Mouse (Mus musculus): Measurements from ENCODE around the gene Ptgs2. TPM values are rescaled to one million over a fixed set of nuclear protein-coding genes. Genes with fewer than 3 reads are reported as not detected.

Gene Ptgs2
- polyA plus RNA-seq, 1 experiment from 2014 or later, result not detected

DNA sequence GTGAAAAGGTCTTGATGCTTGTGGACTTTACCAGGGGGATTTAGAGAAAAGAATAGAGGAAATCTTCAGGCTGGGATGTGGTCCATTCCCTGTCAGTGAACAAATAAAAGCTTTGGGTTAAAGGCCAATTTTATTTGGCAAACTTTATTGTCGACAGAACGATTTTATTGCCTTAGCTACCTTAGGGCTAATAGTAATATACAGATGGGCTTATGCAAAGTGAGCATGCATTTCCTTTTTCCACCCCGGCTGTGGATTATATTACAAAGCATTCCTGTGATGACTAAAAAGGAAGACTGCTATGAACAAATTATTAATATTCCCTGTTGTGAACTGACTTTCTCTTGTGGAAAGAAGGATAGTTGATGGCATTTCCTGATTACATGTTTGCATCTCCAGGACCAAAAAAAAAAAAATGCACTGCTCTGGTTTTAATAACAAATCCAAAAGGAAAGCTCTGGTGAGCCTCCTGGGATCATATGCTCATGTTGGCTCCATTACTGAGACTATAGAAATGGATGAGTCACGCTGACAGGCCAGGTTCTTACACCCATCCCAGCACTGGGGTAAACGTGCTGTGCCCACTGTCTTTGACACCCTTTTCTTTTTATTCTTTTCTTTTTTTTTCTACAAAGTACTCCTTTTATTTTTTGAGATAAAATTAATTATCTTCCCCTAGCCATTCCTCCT lies 30.9 kb downstream of the Ptgs2 start:
- WGBS, result 58% methylated on average over 5 of the region's 5 CpGs

DNA sequence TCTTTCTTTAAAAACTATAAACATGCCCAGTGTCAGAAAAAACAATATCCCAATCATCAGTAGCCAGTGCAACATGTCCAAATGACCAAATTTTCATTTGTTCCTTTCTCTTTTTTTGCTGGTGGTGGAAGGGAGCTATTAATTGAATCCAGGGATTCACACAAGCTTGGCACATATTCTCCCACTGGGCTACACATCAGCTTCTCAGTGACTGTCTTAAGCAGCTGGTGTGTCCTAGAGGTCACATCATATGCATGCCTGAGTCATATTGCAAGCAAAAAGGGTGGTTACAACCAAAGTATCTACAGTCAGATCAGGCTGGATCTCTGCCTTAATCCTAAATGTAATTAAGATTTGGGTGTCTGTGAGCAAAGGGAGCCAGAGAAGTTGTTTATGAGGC lies 35.5 kb downstream of the Ptgs2 start:
- H3K4me2 ChIP-seq (ENCODE audit: low read depth, severe bottlenecking), result no peak overlapping the region
- DNase-seq (ENCODE audit: low spot score) (no peak), ATAC-seq (ENCODE audit: insufficient number of reproducible peaks, low FRiP score, low TSS enrichment, low read depth) (no peak)
- no peaks in the 10 kb centered on the region for H3K27me3 ChIP-seq (ENCODE audit: control insufficient read depth, insufficient read depth, low read length)
- H3K9me3 ChIP-seq (ENCODE audit: control insufficient read depth, low read length), result no peaks in the 10 kb centered on the region
- no peak overlapping the region for H3K4me3 ChIP-seq (ENCODE audit: low read depth, low read length)
- H3K4me1 ChIP-seq (ENCODE audit: control insufficient read depth, insufficient read depth, low read length), result no peaks in the 10 kb centered on the region
- no peaks in the 10 kb centered on the region for H3K36me3 ChIP-seq (ENCODE audit: control insufficient read depth, insufficient read depth, low read length)
- no peak overlapping the region for H3K27ac ChIP-seq (replicated peaks; ENCODE audit: low read depth, low read length)
- no peak overlapping the region for H3K9ac ChIP-seq (ENCODE audit: low read length)

More for the DNA sequence above, 30.9 kb downstream of the Ptgs2 start:
- no peak for ATAC-seq (ENCODE audit: insufficient number of reproducible peaks, low FRiP score, low TSS enrichment, low read depth)
- Histone ChIP-seq H3K9me3 (ENCODE audit: control insufficient read depth, low read length) (no peaks in the 10 kb centered on the region), H3K36me3 (ENCODE audit: control insufficient read depth, insufficient read depth, low read length) (no peaks in the 10 kb centered on the region), H3K4me2 (ENCODE audit: low read depth, severe bottlenecking) (no peak overlapping the region), H3K4me1 (ENCODE audit: control insufficient read depth, insufficient read depth, low read length) (no peaks in the 10 kb centered on the region), H3K27me3 (ENCODE audit: control insufficient read depth, insufficient read depth, low read length) (no peaks in the 10 kb centered on the region), H3K9ac (ENCODE audit: low read length) (no peak overlapping the region), H3K4me3 (ENCODE audit: low read depth, low read length) (no peak overlapping the region), H3K27ac (replicated peaks; ENCODE audit: low read depth, low read length) (no peak overlapping the region)
- DNase-seq (ENCODE audit: low spot score), result no peak

DNA sequence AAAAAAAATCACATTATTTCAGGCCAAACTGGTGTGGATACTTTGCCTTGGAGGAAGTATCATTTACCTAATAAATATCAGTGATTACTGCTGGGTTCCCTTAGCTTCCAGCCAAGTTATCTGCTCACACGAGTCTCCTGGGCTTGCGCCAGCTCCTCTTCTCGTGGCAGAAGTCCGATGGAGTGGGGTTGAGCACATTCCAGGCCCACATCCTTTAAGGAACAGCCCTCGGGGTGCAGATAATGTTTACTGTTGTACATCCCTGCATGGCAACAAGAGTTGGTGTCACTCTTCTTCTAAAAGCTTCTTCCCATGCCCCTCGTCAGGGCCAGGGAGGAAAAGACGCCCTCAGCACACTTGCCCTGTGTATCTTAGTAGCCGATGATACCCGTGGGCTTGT lies 39.9 kb downstream of the Ptgs2 start:
- Histone ChIP-seq H3K36me3 (ENCODE audit: control insufficient read depth, insufficient read depth, low read length) (no peaks in the 10 kb centered on the region), H3K9me3 (ENCODE audit: control insufficient read depth, low read length) (no peaks in the 10 kb centered on the region), H3K4me1 (ENCODE audit: control insufficient read depth, insufficient read depth, low read length) (no peaks in the 10 kb centered on the region), H3K4me3 (ENCODE audit: low read depth, low read length) (no peak overlapping the region), H3K4me2 (ENCODE audit: low read depth, severe bottlenecking) (no peak overlapping the region), H3K27me3 (ENCODE audit: control insufficient read depth, insufficient read depth, low read length) (no peaks in the 10 kb centered on the region), H3K9ac (ENCODE audit: low read length) (no peak overlapping the region), H3K27ac (replicated peaks; ENCODE audit: low read depth, low read length) (no peak overlapping the region)
- no peak for ATAC-seq (ENCODE audit: insufficient number of reproducible peaks, low FRiP score, low TSS enrichment, low read depth)
- DNase-seq (ENCODE audit: low spot score), result no peak
- 87% methylated on average over 9 of the region's 9 CpGs for WGBS

DNA sequence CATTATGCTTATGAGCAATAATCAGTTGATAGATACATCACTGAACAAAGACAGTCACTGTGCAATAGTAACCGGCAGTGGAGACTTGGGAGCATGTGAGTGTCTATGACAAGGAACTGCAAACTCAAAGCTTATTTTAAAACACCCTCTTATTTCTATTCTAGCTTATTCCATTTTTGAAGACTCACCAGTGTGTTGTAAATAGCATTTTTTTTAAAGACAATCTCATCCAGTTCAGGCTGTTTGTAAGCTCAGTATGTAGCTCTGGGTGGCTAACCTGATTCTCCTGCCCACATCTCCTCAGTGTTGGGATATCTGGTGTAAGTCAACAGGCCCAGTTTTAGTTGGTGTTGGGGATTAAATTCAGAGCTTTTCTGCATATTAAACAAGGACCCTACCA lies 42.1 kb downstream of the Ptgs2 start:
- Histone ChIP-seq H3K27me3 (ENCODE audit: control insufficient read depth, insufficient read depth, low read length) (no peaks in the 10 kb centered on the region), H3K9ac (ENCODE audit: low read length) (no peak overlapping the region), H3K4me1 (ENCODE audit: control insufficient read depth, insufficient read depth, low read length) (no peaks in the 10 kb centered on the region), H3K9me3 (ENCODE audit: control insufficient read depth, low read length) (no peaks in the 10 kb centered on the region), H3K36me3 (ENCODE audit: control insufficient read depth, insufficient read depth, low read length) (no peaks in the 10 kb centered on the region), H3K4me2 (ENCODE audit: low read depth, severe bottlenecking) (no peak overlapping the region), H3K4me3 (ENCODE audit: low read depth, low read length) (no peak overlapping the region), H3K27ac (replicated peaks; ENCODE audit: low read depth, low read length) (no peak overlapping the region)
- WGBS, result 94% methylated on average over 1 of the region's 1 CpGs
- DNase-seq (ENCODE audit: low spot score) (no peak), ATAC-seq (ENCODE audit: insufficient number of reproducible peaks, low FRiP score, low TSS enrichment, low read depth) (no peak)

DNA sequence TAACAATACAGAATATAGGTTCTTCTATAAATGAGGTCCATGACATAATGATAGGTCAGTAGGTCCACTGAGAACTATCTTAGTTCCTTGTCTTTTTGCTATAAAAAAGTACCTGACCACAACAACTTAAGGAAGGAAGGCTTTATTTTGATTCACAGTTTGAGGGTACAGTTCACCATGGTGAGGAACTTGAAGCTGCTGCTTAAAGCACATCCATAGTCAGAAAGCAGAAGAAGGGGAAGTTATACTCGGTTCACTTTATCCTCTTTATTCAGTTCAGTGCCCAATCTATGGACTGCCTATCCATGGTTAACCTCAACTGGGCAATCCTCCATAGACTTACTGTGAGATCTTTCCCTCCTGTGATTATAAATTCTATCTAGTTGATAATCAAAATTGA lies 43.7 kb downstream of the Ptgs2 start:
- no peak overlapping the region for H3K27ac ChIP-seq (replicated peaks; ENCODE audit: low read depth, low read length)
- WGBS, result 83% methylated on average over 1 of the region's 1 CpGs
- H3K27me3 ChIP-seq (ENCODE audit: control insufficient read depth, insufficient read depth, low read length), result no peaks in the 10 kb centered on the region
- no peak overlapping the region for H3K4me3 ChIP-seq (ENCODE audit: low read depth, low read length)
- ATAC-seq (ENCODE audit: insufficient number of reproducible peaks, low FRiP score, low TSS enrichment, low read depth), result no peak
- H3K36me3 ChIP-seq (ENCODE audit: control insufficient read depth, insufficient read depth, low read length), result no peaks in the 10 kb centered on the region
- no peak for DNase-seq (ENCODE audit: low spot score)
- no peak overlapping the region for H3K4me2 ChIP-seq (ENCODE audit: low read depth, severe bottlenecking)
- H3K4me1 ChIP-seq (ENCODE audit: control insufficient read depth, insufficient read depth, low read length), result no peaks in the 10 kb centered on the region
- no peaks in the 10 kb centered on the region for H3K9me3 ChIP-seq (ENCODE audit: control insufficient read depth, low read length)
- H3K9ac ChIP-seq (ENCODE audit: low read length), result no peak overlapping the region

DNA sequence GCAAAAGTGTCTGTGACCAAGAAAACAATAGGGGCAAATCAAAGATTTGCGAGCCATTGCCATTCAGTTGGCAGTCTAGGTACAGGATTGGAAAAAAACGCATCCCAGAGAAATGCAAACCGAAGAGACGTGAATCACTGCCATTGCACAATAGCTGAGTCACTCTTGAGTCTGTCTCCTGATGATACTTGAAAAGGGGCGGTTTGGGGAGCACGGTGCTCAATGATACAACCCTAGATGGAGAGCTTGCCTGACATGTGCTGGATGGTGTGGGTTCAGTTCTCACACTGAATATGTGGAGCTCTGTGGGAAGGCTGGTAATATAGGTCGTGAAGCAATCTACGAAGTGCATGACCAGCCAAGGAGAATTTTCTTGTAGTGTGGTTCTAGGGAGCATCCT lies 45.2 kb downstream of the Ptgs2 start:
- 90% methylated on average over 8 of the region's 8 CpGs for whole genome bisulfite sequencing
- no peak overlapping the region for H3K4me2 ChIP-seq (ENCODE audit: low read depth, severe bottlenecking)
- no peaks in the 10 kb centered on the region for H3K36me3 ChIP-seq (ENCODE audit: control insufficient read depth, insufficient read depth, low read length)
- H3K9me3 ChIP-seq (ENCODE audit: control insufficient read depth, low read length), result no peaks in the 10 kb centered on the region
- DNase-seq (ENCODE audit: low spot score) (no peak), ATAC-seq (ENCODE audit: insufficient number of reproducible peaks, low FRiP score, low TSS enrichment, low read depth) (no peak)
- no peak overlapping the region for H3K27ac ChIP-seq (replicated peaks; ENCODE audit: low read depth, low read length)
- H3K4me3 ChIP-seq (ENCODE audit: low read depth, low read length), result no peak overlapping the region
- no peaks in the 10 kb centered on the region for H3K27me3 ChIP-seq (ENCODE audit: control insufficient read depth, insufficient read depth, low read length)
- no peak overlapping the region for H3K9ac ChIP-seq (ENCODE audit: low read length)
- no peaks in the 10 kb centered on the region for H3K4me1 ChIP-seq (ENCODE audit: control insufficient read depth, insufficient read depth, low read length)

DNA sequence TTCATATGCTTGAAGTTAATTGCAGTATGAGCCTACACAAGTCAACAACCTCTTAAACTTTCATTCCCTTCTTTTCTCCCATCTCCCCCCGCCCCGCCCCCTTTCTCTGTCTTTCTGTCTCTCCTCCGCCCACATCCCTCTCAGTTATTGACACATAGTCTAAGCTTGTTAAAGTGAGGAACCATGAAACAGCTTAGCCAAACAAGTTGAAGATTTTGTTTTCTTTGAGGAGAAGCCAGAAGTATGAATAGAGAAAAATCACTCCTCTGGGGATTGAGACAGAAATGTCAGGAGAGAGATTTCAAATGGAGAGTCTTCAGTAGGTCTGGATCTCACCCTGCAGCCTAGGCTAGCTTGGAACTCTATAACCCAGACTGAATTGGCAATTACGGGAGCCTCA lies 47.4 kb downstream of the Ptgs2 start:
- no peak overlapping the region for H3K4me3 ChIP-seq (ENCODE audit: low read depth, low read length)
- H3K4me2 ChIP-seq (ENCODE audit: low read depth, severe bottlenecking), result no peak overlapping the region
- H3K27me3 ChIP-seq (ENCODE audit: control insufficient read depth, insufficient read depth, low read length), result no peaks in the 10 kb centered on the region
- ATAC-seq (ENCODE audit: insufficient number of reproducible peaks, low FRiP score, low TSS enrichment, low read depth) (no peak), DNase-seq (ENCODE audit: low spot score) (no peak)
- no peaks in the 10 kb centered on the region for H3K9me3 ChIP-seq (ENCODE audit: control insufficient read depth, low read length)
- H3K4me1 ChIP-seq (ENCODE audit: control insufficient read depth, insufficient read depth, low read length), result no peaks in the 10 kb centered on the region
- no peak overlapping the region for H3K9ac ChIP-seq (ENCODE audit: low read length)
- WGBS, result 87% methylated on average over 4 of the region's 4 CpGs
- H3K36me3 ChIP-seq (ENCODE audit: control insufficient read depth, insufficient read depth, low read length), result no peaks in the 10 kb centered on the region
- no peak overlapping the region for H3K27ac ChIP-seq (replicated peaks; ENCODE audit: low read depth, low read length)

DNA sequence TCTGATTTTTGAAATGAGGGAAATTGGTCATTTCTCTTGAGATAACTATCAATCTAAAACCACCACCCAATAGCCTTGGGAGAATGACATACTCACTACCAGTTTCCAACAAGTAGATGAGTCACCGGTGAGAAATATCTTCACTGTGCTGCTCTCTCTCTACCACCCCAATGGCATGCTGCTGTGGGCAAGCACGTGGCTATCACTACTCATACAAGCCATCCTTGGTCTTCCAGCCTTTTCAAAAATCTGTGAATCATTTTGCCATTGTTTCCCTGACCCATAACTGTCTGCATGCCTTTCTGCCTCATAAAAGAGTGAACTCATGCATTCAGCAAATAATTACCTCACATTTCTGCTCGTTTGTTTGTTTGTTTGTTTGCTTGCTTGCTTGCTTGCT lies 51.6 kb downstream of the Ptgs2 start:
- Histone ChIP-seq H3K9me3 (ENCODE audit: control insufficient read depth, low read length) (no peaks in the 10 kb centered on the region), H3K27me3 (ENCODE audit: control insufficient read depth, insufficient read depth, low read length) (no peaks in the 10 kb centered on the region), H3K4me2 (ENCODE audit: low read depth, severe bottlenecking) (no peak overlapping the region), H3K4me1 (ENCODE audit: control insufficient read depth, insufficient read depth, low read length) (no peaks in the 10 kb centered on the region), H3K9ac (ENCODE audit: low read length) (no peak overlapping the region), H3K4me3 (ENCODE audit: low read depth, low read length) (no peak overlapping the region), H3K36me3 (ENCODE audit: control insufficient read depth, insufficient read depth, low read length) (no peaks in the 10 kb centered on the region), H3K27ac (replicated peaks; ENCODE audit: low read depth, low read length) (no peak overlapping the region)
- DNase-seq (ENCODE audit: low spot score) (no peak), ATAC-seq (ENCODE audit: insufficient number of reproducible peaks, low FRiP score, low TSS enrichment, low read depth) (no peak)
- WGBS, result 73% methylated on average over 3 of the region's 3 CpGs

Measured in limb, embryonic 11.5 days (tissue).